Mouse (Mus musculus): ENCODE measurements at regions not wholly inside any gene's neighbourhood (a gene's known extent, or its start where the extent isn't known, plus 50 kb on each side); places are given as distances from the start of the nearest gene placed in this dataset.
"Not testable (repeated sequence)": the region's sequence is repeated elsewhere in the genome, so short reads cannot be mapped to it uniquely, and the experiment has no call there.

DNA sequence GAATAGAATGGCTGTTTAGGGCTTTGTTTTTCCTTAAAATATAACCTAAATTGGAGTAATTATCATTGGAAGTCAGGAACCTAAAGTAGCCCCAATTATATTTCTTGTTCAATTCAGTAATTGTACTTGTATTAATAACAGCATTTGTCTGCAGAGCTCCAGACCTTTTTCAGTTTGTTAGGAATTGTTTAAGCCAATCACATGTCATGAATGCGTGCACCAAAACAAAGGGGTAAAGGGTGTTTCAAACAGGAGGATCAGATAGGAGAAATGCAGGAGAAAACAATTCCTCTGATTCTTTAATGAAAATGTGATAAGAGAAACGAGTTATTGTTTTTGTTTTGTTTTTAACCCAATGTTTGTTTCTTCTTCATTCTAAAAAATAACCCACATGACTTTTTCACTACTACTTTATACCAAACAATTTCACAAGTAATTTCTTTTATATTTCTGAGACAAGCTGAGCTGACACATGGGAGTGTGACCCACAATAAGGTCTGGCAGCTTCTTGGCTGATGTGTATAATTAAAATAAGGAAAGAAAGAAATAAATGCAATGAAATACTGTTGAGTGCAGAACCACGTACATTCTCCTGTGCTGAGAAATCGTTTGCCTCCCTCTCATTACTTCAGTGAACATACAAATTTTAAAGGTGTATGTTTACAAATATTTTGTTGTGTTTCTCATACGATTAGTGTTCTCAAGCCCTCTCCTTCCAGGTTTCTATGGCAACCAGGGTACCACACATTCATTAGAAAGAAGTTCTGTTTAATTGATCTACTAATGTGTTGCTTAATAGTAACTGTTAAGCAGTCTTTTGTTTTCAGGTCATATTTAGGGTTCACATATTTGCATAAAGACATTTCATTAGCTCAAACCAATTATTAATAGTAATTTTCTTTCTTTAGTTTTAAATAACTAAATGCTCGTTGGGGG, 397.7 kb downstream of the Isl1 start:
- DNase-seq (ENCODE audit: low read depth, low spot score) = no peak

DNA sequence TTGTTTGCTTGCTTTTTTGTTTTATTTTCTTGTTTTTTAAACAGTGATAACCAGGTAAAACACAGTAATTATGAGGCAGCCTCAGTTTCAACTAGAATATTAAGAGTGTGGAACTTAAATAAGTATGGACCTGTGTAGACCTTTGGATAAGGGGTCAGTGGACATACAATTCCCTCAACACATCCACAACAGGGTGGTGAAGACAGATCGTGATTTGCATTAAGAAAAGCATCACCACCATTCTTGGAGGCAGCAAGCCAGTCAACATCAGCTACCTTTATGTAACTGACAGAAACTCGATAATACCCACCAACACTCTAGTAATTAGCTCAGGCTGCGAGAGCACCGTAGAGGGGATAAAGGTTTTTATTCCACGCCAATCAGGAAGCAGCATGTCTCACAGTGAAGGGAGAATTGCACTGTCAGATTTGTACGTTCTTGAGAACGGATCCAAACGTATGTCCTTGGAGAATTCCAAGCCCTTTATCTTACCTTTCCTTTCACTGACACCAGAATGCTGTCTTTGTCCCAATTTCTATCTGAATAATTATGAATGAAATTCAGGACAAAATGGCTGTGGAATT, 398.5 kb downstream of the Isl1 start:
- no peak for DNase-seq (ENCODE audit: low read depth, low spot score)

GRCm38 (mm10) chr13:115880616-115881015, 428.9 kb downstream of the Isl1 start:
- no peak for DNase-seq (ENCODE audit: low read depth, low spot score)

DNA sequence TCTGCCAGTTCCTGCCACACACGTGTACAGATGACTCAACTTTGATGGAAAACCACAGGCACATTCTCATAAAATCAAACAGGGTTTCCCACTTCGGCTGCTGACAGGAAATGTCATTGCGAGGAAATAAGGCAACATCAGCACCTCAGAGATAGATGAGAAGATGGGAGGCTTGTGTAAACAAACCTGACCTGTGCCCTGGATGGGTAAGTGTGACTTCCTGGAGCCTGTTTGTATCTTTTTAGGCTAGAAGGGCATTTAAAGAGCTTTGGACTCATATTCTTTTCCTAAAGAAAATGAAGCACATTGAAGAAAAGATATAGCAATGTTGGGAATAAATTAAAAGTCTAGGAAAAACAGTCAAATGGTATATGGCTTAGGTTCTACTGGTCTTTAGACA, 449.0 kb downstream of the Isl1 start:
- no peak for DNase-seq (ENCODE audit: low read depth, low spot score)

DNA sequence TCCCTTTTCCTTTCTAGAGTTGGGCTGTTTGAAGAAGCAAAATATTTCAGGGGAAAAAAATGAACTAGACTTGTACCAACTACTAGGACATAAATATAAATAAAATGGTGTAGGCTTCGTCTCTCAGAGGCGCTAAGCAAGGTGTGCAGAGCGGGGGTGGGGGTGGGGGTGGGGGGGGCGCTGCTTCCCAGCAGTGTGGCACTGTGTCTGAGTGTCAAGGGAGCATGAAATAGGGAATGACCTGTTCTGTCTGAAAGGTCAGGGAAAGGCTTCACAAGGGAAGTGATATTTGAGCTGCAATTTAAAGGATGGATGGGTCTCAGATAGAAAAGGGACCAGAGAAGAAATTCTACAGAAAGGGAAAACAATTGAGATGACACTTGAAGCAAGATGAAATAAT, 452.9 kb downstream of the Isl1 start:
- DNase-seq (ENCODE audit: low read depth, low spot score) = no peak

DNA sequence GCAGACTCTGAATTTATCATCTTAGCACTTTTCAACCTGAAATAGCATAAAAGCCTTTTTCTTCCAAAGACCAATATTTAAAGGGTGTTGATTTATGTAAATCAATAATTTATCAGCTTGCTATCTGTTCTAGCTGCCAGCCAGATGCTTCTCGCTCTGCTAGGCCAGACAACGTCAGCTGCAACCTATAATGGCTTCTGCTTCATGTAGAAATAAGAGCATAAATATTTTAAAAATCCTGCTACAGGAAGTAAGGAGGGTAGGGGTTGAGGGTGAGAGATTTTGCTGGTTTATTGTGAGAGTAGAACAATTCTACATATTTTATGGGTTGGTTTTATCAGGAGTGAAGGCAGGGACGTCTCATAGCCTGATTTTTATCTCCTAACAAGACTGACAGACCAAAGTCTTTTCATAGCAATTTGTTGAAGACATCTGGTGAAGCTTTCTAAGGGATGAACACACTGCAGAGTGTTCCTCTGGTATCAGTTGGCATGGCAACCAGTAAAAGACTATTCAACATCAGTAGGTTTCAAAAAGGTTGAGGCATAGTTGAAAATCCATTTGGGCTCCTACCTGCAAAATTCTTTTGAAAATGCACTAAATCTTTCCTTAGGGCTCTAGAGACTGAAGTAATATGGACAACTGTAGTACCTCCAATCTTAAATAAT, 456.7 kb downstream of the Isl1 start:
- DNase-seq (ENCODE audit: low read depth, low spot score) = no peak

- no peak for DNase-seq (ENCODE audit: low read depth, low spot score)
Observed at GRCm38 (mm10) chr13:115843121-115843520, 466.4 kb downstream of the Isl1 start.

GRCm38 (mm10) chr13:115836203-115836768, 473.2 kb downstream of the Isl1 start:
- no peak for DNase-seq (ENCODE audit: low read depth, low spot score)

- DNase-seq (ENCODE audit: low read depth, low spot score) = no peak
Observed at GRCm38 (mm10) chr13:115825191-115825590, 484.3 kb downstream of the Isl1 start.

DNA sequence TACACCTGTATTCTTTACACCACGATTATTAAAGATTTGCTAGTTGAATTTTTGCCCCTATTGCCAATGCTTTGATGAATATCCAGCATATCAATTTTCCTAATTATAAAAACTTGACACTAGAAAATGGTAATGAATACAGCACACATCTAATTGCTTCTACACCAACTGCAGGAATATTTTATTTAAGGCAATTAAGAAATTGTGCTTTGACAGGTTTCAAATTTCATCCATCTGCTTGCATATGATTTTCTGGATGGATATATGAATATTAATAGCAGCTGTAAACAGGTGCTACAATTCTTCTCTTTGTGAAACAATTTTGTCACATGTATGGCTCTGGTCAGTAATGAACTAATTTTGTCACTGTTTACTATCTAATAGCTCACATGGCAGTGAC, 487.0 kb downstream of the Isl1 start:
- no peak for DNase-seq (ENCODE audit: low read depth, low spot score)

- no peak for DNase-seq (ENCODE audit: low read depth, low spot score)
Observed at GRCm38 (mm10) chr13:115814211-115814610, 495.3 kb downstream of the Isl1 start.

DNA sequence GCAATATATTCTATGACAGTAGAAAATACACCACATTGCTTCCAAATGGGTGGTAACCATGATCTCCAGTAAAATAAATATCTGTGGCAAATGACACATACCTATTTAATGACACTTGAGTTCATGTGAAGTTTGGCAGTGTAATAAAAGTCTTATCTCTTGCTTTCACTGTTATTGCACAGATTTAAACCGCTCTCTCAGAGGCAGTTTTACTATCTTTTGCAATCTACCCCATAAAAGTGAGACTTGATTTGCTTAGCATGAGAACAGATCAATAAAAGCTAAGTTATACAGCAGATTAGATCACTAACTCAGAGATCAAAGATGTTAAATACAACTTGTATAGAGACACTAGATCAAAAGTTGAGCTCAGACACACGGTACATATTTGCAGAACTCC, 510.2 kb downstream of the Isl1 start:
- DNase-seq (ENCODE audit: low read depth, low spot score) = no peak

- DNase-seq (ENCODE audit: low read depth, low spot score) = no peak
Observed at GRCm38 (mm10) chr13:115751271-115751670, 558.2 kb downstream of the Isl1 start.

DNA sequence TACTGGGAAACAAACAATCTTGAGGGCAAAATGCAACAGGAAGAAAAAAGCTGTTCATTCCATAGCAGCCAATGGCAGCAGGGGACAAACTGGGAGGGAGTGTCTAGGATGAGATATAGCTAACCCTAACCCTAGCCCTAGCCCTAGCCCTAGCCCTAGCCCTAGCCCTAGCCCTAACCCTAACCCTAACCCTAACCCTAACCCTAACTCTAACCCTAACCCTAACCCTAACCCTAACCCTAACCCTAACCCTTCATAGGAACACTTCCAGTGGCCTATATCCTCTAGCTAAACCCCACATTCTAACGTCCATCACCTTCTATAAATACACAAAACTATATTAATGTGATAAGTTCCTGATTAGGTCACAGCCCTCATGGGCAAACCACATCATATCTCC, 567.4 kb downstream of the Isl1 start:
- not testable (repeated sequence) for DNase-seq (ENCODE audit: low read depth, low spot score)

DNA sequence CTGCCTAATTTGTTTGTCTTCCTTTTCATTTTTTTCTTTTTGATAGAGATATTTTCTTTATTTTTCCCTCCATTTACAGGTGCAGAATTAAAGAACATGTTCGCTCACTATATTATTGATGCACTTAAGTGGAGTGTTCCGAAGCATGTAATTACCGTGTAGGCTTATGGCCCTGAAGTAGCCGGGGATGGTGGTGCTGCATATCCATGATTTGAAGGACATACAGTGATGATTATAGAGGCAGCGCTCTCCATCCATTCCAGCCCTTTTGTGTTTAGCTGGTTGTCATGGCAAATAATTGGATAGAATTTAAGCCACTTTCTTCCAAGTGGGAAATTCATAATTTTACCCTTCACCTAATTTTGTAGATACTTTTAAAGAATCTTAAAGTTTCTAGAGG, 581.5 kb downstream of the Isl1 start:
- DNase-seq (ENCODE audit: low read depth, low spot score) = no peak

- DNase-seq (ENCODE audit: low read depth, low spot score) = no peak
Observed at GRCm38 (mm10) chr13:115725356-115725952, 584.0 kb downstream of the Isl1 start.

- DNase-seq (ENCODE audit: low read depth, low spot score) = no peak
Observed at GRCm38 (mm10) chr13:115719276-115719675, 590.2 kb downstream of the Isl1 start.

DNA sequence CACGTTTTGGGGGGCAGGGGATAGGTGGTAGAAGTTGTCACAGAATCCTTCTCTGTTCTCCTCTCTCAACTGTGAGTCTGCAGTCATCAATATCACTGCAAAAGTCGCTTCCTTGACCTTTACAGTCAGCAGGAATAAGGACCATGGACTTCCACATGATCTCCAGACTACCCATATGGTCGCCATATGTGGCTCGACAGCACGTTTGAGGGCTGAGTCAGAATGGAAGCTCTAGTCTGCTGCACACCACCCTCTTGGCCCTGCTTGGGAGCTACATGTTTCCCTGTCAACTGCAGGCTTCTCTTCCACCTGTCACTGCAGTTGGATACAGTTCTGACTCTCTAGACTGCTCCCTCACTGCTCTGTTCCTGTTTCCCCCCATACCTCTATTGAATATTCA, 590.6 kb downstream of the Isl1 start:
- DNase-seq (ENCODE audit: low read depth, low spot score) = no peak

GRCm38 (mm10) chr13:115696197-115696596, 594.4 kb upstream of the Itga1 start:
- DNase-seq (ENCODE audit: low read depth, low spot score) = no peak

GRCm38 (mm10) chr13:115687426-115687825, 585.7 kb upstream of the Itga1 start:
- no peak for DNase-seq (ENCODE audit: low read depth, low spot score)

GRCm38 (mm10) chr13:115679591-115679990, 577.8 kb upstream of the Itga1 start:
- DNase-seq (ENCODE audit: low read depth, low spot score) = no peak

GRCm38 (mm10) chr13:115676836-115677235, 575.1 kb upstream of the Itga1 start:
- no peak for DNase-seq (ENCODE audit: low read depth, low spot score)
